Mouse (Mus musculus) hindbrain, embryonic 16.5 days (tissue): ENCODE data around the gene Lmln. TPM values are rescaled to one million over a fixed set of nuclear protein-coding genes. Genes with fewer than 3 reads are reported as not detected.
"Not testable (repeated sequence)": the region's sequence is repeated elsewhere in the genome, so short reads cannot be mapped to it uniquely, and the experiment has no call there.

Experiments used
- ATAC-seq: fragments of 200-750 bp; cut with Nextera tagmentation; 2 replicates; pipeline ENCODE4 v1.8.0; 2017; ENCODE audit warnings: moderate TSS enrichment, moderate library complexity
- H3K27ac ChIP-seq: fragments of 300-500 bp; sonication (generic); 2 replicates; pipeline ENCODE4 v1.5.1; 2014; ENCODE audit warnings: low read depth, mild to moderate bottlenecking, control low read depth, low read length, moderate library complexity
- H3K27me3 ChIP-seq: fragments of 300-500 bp; sonication (generic); replicated peaks from 2 replicates; pipeline ENCODE4 v1.6.1; 2014; ENCODE audit warnings: low read length; ENCODE audit not compliant: control insufficient read depth, insufficient read depth
- H3K36me3 ChIP-seq: fragments of 300-500 bp; sonication (generic); 2 replicates; pipeline ENCODE4 v1.6.1; 2014; ENCODE audit warnings: mild to moderate bottlenecking, low read length, moderate library complexity, mixed read lengths; ENCODE audit not compliant: control insufficient read depth, insufficient read depth
- H3K4me1 ChIP-seq: fragments of 300-500 bp; sonication (generic); 2 replicates; pipeline ENCODE4 v1.6.1; 2014; ENCODE audit warnings: low read depth, low read length; ENCODE audit not compliant: control insufficient read depth, insufficient read depth
- H3K4me2 ChIP-seq: fragments of 300-500 bp; sonication (generic); 2 replicates; pipeline ENCODE4 v1.6.1; 2014; ENCODE audit warnings: mild to moderate bottlenecking, low read length, control low read depth, moderate library complexity
- H3K4me3 ChIP-seq: fragments of 300-500 bp; sonication (generic); 2 replicates; pipeline ENCODE4 v1.5.1; 2014; ENCODE audit warnings: mild to moderate bottlenecking, low read length, control low read depth, moderate library complexity
- H3K9ac ChIP-seq: fragments of 300-500 bp; sonication (generic); 2 replicates; pipeline ENCODE4 v1.6.1; 2014; ENCODE audit warnings: low read depth, mild to moderate bottlenecking, control low read depth, low read length, moderate library complexity
- H3K9me3 ChIP-seq: fragments of 300-500 bp; sonication (generic); 2 replicates; pipeline ENCODE4 v1.6.1; 2014; ENCODE audit warnings: mild to moderate bottlenecking, low read length, moderate library complexity; ENCODE audit not compliant: control insufficient read depth
- whole genome bisulfite sequencing: fragments of 180-500 bp; shearing (Covaris S2); extraction: QIAGEN DNeasy Blood & Tissue Kit; methylation state at CpG from one replicate; pipeline ENCODE4 v1.1.7; 2014; 5-methylcytosine and 5-hydroxymethylcytosine counted together
- microRNA counts: library from miRNA; unstranded; fragments of <30 nt; microRNA quantifications from one replicate; lab custom pipeline; 2016
- microRNA-seq: library from miRNA; unstranded; fragments of <30 nt; microRNA quantifications from one replicate; pipeline ENCODE4, GENCODE M21; 2017
- polyA plus RNA-seq: library from polyadenylated mRNA; unstranded; fragments of >200 nt; fragmentation: Nextera tagmentation; extraction: Ambion mirVana; gene quantifications from 2 replicates; pipeline ENCODE4 v1.2.1, GENCODE M21; 2015

Gene Lmln
- polyA plus RNA-seq, 1 experiment from 2014 or later, result 4.1 TPM

GRCm38 (mm10) chr16:33176831-33177230 is 114.5 kb downstream of the Lmln start:
- not testable (repeated sequence) for H3K9me3 ChIP-seq, H3K27me3 ChIP-seq, H3K4me1 ChIP-seq, H3K4me2 ChIP-seq, H3K4me3 ChIP-seq, ATAC-seq, H3K27ac ChIP-seq, H3K36me3 ChIP-seq, H3K9ac ChIP-seq
- 93% methylated on average over 5 of the region's 5 CpGs for WGBS

MicroRNA genes within 50 kb of the gene (microRNA counts, 519-probe panel; counts per million panel counts)
- not detected for microRNA mmu-miR-1947 (lab: Ali Mortazavi, UCI)

Small RNA genes within 50 kb of the gene (microRNA-seq; reads per million reads assigned to microRNA genes)
- gene Gm22231, result not detected
- gene Mir1947, result 6.2 reads per million, percentile 20 among the genes with 10 or more reads in this experiment

Other genes with a start within 250 kb of the Lmln start
- gene Fyttd1, start 185.0 kb upstream of the Lmln start, polyA plus RNA-seq, result 103 and 104 TPM in 2 replicates
- 35.3 and 42.6 TPM in 2 replicates for gene Rubcn, start 184.8 kb upstream of the Lmln start, polyA plus RNA-seq
- gene Lrch3, start 148.4 kb upstream of the Lmln start, polyA plus RNA-seq, result 25.7 and 33.6 TPM in 2 replicates
- 7.5 and 7.9 TPM in 2 replicates for gene Iqcg, start 6.3 kb upstream of the Lmln start, polyA plus RNA-seq
- gene Rpl35a, start 6.1 kb upstream of the Lmln start, polyA plus RNA-seq, result 370 and 392 TPM in 2 replicates
- 11.7 and 15.3 TPM in 2 replicates for gene Osbpl11, start 122.5 kb downstream of the Lmln start, polyA plus RNA-seq
- 87.3 and 103 TPM in 2 replicates for gene Snx4, start 188.9 kb downstream of the Lmln start, polyA plus RNA-seq